Mouse (Mus musculus): ENCODE results near the gene Nedd4. TPM values are rescaled to one million over a fixed set of nuclear protein-coding genes. Genes with fewer than 3 reads are reported as not detected.

Nedd4 gene
- polyA plus RNA-seq, 1 experiment from 2014 or later = 815 TPM

DNA sequence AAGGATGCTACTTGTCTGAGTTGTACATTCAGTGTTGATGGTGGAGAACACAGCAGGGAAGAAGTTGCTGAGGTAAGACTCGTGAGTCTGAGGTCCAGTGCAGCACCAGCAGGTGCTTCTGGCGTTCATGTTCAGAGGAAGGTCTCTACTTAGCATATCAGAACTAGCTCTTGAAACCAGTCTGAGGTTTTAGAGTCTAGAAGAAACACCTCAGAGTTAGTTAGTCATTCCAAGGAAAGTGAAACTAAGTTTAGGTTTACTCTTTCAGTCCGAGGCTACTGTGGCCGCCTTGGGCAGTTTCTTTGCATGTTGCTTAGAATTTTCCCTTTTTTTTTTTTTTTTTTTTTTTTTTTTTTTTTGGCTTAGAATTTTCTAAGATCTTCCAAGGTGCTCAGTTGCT, 16.6 kb downstream of the Nedd4 start:
- Histone ChIP-seq H3K36me3 (ENCODE audit: control insufficient read depth, insufficient read depth, low read length) (peaks cover 48% of the 10 kb centered on the region), H3K27me3 (ENCODE audit: control insufficient read depth, insufficient read depth, low read length) (no peaks in the 10 kb centered on the region), H3K27ac (replicated peaks; ENCODE audit: low read depth, low read length) (no peak overlapping the region), H3K4me3 (ENCODE audit: low read depth, low read length) (no peak overlapping the region), H3K9ac (ENCODE audit: low read length) (no peak overlapping the region), H3K4me2 (ENCODE audit: low read depth, severe bottlenecking) (no peak overlapping the region), H3K9me3 (ENCODE audit: control insufficient read depth, low read length) (no peaks in the 10 kb centered on the region), H3K4me1 (ENCODE audit: control insufficient read depth, insufficient read depth, low read length) (no peaks in the 10 kb centered on the region)
- ATAC-seq (ENCODE audit: insufficient number of reproducible peaks, low FRiP score, low TSS enrichment, low read depth) (no peak), DNase-seq (ENCODE audit: low spot score) (no peak)
- 92% methylated on average over 4 of the region's 4 CpGs for WGBS

DNA sequence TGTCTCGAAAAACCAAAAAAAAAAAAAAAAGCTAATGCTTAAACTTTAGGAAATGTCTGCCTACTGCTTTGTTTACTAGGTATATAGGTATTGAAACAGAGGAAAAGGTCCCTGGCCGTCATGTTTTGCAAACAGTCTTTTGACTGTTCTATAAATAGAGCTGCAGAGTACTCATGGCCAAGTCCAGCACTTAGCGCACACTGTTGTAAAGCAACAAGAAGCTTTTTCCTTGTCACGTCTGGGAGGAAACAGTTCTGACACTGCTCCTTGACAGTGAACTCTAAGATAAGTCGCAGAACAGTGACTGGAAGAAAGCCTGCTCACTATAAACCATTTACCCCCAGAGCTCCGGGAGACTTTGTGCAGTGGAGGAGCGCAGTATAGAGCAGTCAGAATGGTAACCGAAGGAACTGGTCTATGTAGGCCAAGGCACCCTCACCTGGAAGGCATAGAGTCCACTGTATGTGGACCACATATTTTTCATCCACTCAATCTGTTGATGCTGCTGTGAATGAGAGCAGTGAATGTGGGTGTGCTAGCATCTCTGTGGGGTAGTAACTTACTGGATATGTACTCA, 19.6 kb downstream of the Nedd4 start:
- peaks cover 35% of the 10 kb centered on the region for H3K36me3 ChIP-seq (ENCODE audit: control insufficient read depth, insufficient read depth, low read length)
- DNase-seq (ENCODE audit: low spot score) (no peak), ATAC-seq (ENCODE audit: insufficient number of reproducible peaks, low FRiP score, low TSS enrichment, low read depth) (no peak)
- H3K9me3 ChIP-seq (ENCODE audit: control insufficient read depth, low read length) = no peaks in the 10 kb centered on the region
- H3K4me2 ChIP-seq (ENCODE audit: low read depth, severe bottlenecking) = no peak overlapping the region
- WGBS = 93% methylated on average over 8 of the region's 8 CpGs
- no peak overlapping the region for H3K4me3 ChIP-seq (ENCODE audit: low read depth, low read length)
- no peaks in the 10 kb centered on the region for H3K4me1 ChIP-seq (ENCODE audit: control insufficient read depth, insufficient read depth, low read length)
- H3K27ac ChIP-seq (replicated peaks; ENCODE audit: low read depth, low read length) = no peak overlapping the region
- H3K9ac ChIP-seq (ENCODE audit: low read length) = no peak overlapping the region
- H3K27me3 ChIP-seq (ENCODE audit: control insufficient read depth, insufficient read depth, low read length) = no peaks in the 10 kb centered on the region

- no peak for DNase-seq (ENCODE audit: low spot score)
- Histone ChIP-seq H3K4me1 (ENCODE audit: control insufficient read depth, insufficient read depth, low read length) (no peaks in the 10 kb centered on the region), H3K27me3 (ENCODE audit: control insufficient read depth, insufficient read depth, low read length) (no peaks in the 10 kb centered on the region), H3K9ac (ENCODE audit: low read length) (no peak overlapping the region), H3K36me3 (ENCODE audit: control insufficient read depth, insufficient read depth, low read length) (peaks cover 38% of the 10 kb centered on the region), H3K4me3 (ENCODE audit: low read depth, low read length) (no peak overlapping the region), H3K9me3 (ENCODE audit: control insufficient read depth, low read length) (no peaks in the 10 kb centered on the region), H3K4me2 (ENCODE audit: low read depth, severe bottlenecking) (no peak overlapping the region), H3K27ac (replicated peaks; ENCODE audit: low read depth, low read length) (no peak overlapping the region)
- no peak for ATAC-seq (ENCODE audit: insufficient number of reproducible peaks, low FRiP score, low TSS enrichment, low read depth)
- WGBS = 98% methylated on average over 1 of the region's 1 CpGs
Observed at GRCm38 (mm10) chr9:72683268-72683667, 21.1 kb downstream of the Nedd4 start.

DNA sequence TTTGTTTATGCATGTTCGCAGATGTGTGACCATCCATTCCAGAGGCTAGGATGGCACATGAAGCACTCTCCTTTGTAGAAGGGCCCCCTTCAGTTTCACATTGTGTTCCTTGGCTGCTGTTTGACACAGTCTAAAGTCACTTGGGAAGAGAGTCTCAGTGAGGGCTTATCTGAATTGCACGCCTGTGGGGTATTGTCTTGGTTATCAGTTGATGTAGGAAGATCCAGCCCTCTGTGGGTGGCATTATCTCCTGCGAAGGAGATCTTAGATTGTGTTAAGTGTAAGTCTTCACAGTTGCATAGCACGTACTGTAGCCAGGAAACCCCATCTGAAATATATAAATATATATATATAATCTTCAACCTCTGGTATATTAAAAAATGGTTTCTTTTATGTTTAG, 23.1 kb downstream of the Nedd4 start:
- no peak for DNase-seq (ENCODE audit: low spot score)
- Histone ChIP-seq H3K9me3 (ENCODE audit: control insufficient read depth, low read length) (no peaks in the 10 kb centered on the region), H3K4me1 (ENCODE audit: control insufficient read depth, insufficient read depth, low read length) (no peaks in the 10 kb centered on the region), H3K27ac (replicated peaks; ENCODE audit: low read depth, low read length) (no peak overlapping the region), H3K27me3 (ENCODE audit: control insufficient read depth, insufficient read depth, low read length) (no peaks in the 10 kb centered on the region), H3K9ac (ENCODE audit: low read length) (no peak overlapping the region), H3K4me2 (ENCODE audit: low read depth, severe bottlenecking) (no peak overlapping the region), H3K4me3 (ENCODE audit: low read depth, low read length) (no peak overlapping the region), H3K36me3 (ENCODE audit: control insufficient read depth, insufficient read depth, low read length) (peaks cover 45% of the 10 kb centered on the region)
- no peak for ATAC-seq (ENCODE audit: insufficient number of reproducible peaks, low FRiP score, low TSS enrichment, low read depth)
- 90% methylated on average over 4 of the region's 4 CpGs for WGBS

- WGBS = 93% methylated on average over 4 of the region's 4 CpGs
- DNase-seq (ENCODE audit: low spot score) (no peak), ATAC-seq (ENCODE audit: insufficient number of reproducible peaks, low FRiP score, low TSS enrichment, low read depth) (no peak)
- H3K27ac ChIP-seq (replicated peaks; ENCODE audit: low read depth, low read length) = no peak overlapping the region
- H3K4me1 ChIP-seq (ENCODE audit: control insufficient read depth, insufficient read depth, low read length) = no peaks in the 10 kb centered on the region
- H3K36me3 ChIP-seq (ENCODE audit: control insufficient read depth, insufficient read depth, low read length) = peaks cover 49% of the 10 kb centered on the region
- H3K4me2 ChIP-seq (ENCODE audit: low read depth, severe bottlenecking) = no peak overlapping the region
- no peak overlapping the region for H3K9ac ChIP-seq (ENCODE audit: low read length)
- H3K4me3 ChIP-seq (ENCODE audit: low read depth, low read length) = no peak overlapping the region
- no peaks in the 10 kb centered on the region for H3K27me3 ChIP-seq (ENCODE audit: control insufficient read depth, insufficient read depth, low read length)
- no peaks in the 10 kb centered on the region for H3K9me3 ChIP-seq (ENCODE audit: control insufficient read depth, low read length)
Observed at GRCm38 (mm10) chr9:72686506-72686905, 24.4 kb downstream of the Nedd4 start.

DNA sequence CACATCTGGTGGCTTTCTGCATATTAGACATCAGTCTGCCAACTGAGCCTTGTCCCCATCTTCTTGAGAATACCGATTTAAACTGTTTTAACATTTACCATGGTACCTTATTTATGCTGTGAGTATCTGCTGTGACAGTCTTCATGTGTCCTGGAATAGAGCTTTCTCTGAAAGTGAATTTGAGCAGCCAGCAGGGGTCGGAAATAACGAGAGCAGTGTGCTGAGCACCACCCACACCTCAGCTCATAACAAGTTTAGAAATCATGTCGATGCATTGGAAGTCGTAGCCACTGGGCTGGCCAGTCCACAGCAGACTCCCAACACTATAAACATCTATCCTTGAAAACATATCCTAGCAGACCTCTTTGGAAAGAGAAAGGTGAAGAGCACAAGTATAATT, 27.4 kb downstream of the Nedd4 start:
- Histone ChIP-seq H3K36me3 (ENCODE audit: control insufficient read depth, insufficient read depth, low read length) (peaks cover 53% of the 10 kb centered on the region), H3K9ac (ENCODE audit: low read length) (no peak overlapping the region), H3K27me3 (ENCODE audit: control insufficient read depth, insufficient read depth, low read length) (no peaks in the 10 kb centered on the region), H3K4me2 (ENCODE audit: low read depth, severe bottlenecking) (no peak overlapping the region), H3K4me1 (ENCODE audit: control insufficient read depth, insufficient read depth, low read length) (no peaks in the 10 kb centered on the region), H3K4me3 (ENCODE audit: low read depth, low read length) (no peak overlapping the region), H3K9me3 (ENCODE audit: control insufficient read depth, low read length) (no peaks in the 10 kb centered on the region), H3K27ac (replicated peaks; ENCODE audit: low read depth, low read length) (no peak overlapping the region)
- no peak for ATAC-seq (ENCODE audit: insufficient number of reproducible peaks, low FRiP score, low TSS enrichment, low read depth)
- DNase-seq (ENCODE audit: low spot score) = no peak
- WGBS = 68% methylated on average over 5 of the region's 5 CpGs

- DNase-seq (ENCODE audit: low spot score) = no peak
- no peak overlapping the region for H3K27ac ChIP-seq (replicated peaks; ENCODE audit: low read depth, low read length)
- H3K4me3 ChIP-seq (ENCODE audit: low read depth, low read length) = no peak overlapping the region
- no peaks in the 10 kb centered on the region for H3K9me3 ChIP-seq (ENCODE audit: control insufficient read depth, low read length)
- H3K36me3 ChIP-seq (ENCODE audit: control insufficient read depth, insufficient read depth, low read length) = peaks cover 47% of the 10 kb centered on the region
- WGBS = 61% methylated on average over 1 of the region's 1 CpGs
- H3K4me1 ChIP-seq (ENCODE audit: control insufficient read depth, insufficient read depth, low read length) = no peaks in the 10 kb centered on the region
- H3K27me3 ChIP-seq (ENCODE audit: control insufficient read depth, insufficient read depth, low read length) = no peaks in the 10 kb centered on the region
- H3K4me2 ChIP-seq (ENCODE audit: low read depth, severe bottlenecking) = no peak overlapping the region
- no peak overlapping the region for H3K9ac ChIP-seq (ENCODE audit: low read length)
- no peak for ATAC-seq (ENCODE audit: insufficient number of reproducible peaks, low FRiP score, low TSS enrichment, low read depth)
Observed at GRCm38 (mm10) chr9:72690811-72691210, 28.7 kb downstream of the Nedd4 start.

DNA sequence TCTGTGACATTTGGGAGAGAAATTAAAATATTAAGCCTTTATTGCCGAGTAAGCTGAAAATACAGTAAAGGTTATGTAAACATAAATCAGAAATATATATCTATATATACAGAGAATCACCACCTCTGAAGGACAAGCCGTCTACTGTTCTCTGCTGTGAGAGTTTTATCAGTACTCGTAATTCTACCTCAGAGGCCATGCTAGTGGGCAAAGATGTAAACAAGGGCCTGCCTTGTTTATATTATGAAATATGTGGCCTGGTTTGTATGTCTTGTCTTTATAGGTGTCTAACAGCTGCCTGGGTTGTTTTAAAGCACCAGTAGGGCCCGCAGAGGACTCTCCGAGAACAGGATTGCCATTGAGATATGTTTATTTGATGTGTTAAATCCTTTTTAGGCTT, 29.8 kb downstream of the Nedd4 start:
- ATAC-seq (ENCODE audit: insufficient number of reproducible peaks, low FRiP score, low TSS enrichment, low read depth) (no peak), DNase-seq (ENCODE audit: low spot score) (no peak)
- WGBS = 85% methylated on average over 5 of the region's 5 CpGs
- H3K27ac ChIP-seq (replicated peaks; ENCODE audit: low read depth, low read length) = no peak overlapping the region
- H3K27me3 ChIP-seq (ENCODE audit: control insufficient read depth, insufficient read depth, low read length) = no peaks in the 10 kb centered on the region
- H3K9ac ChIP-seq (ENCODE audit: low read length) = no peak overlapping the region
- H3K4me3 ChIP-seq (ENCODE audit: low read depth, low read length) = no peak overlapping the region
- H3K4me2 ChIP-seq (ENCODE audit: low read depth, severe bottlenecking) = no peak overlapping the region
- no peaks in the 10 kb centered on the region for H3K4me1 ChIP-seq (ENCODE audit: control insufficient read depth, insufficient read depth, low read length)
- no peaks in the 10 kb centered on the region for H3K9me3 ChIP-seq (ENCODE audit: control insufficient read depth, low read length)
- H3K36me3 ChIP-seq (ENCODE audit: control insufficient read depth, insufficient read depth, low read length) = peaks cover 45% of the 10 kb centered on the region

- H3K9ac ChIP-seq (ENCODE audit: low read length) = no peak overlapping the region
- H3K27ac ChIP-seq (replicated peaks; ENCODE audit: low read depth, low read length) = 0 out of 2 replicates have a peak overlapping the region, but pooled peaks have one; percentile 8
- WGBS = 75% methylated on average over 24 of the region's 24 CpGs
- DNase-seq (ENCODE audit: low spot score) (no peak), ATAC-seq (ENCODE audit: insufficient number of reproducible peaks, low FRiP score, low TSS enrichment, low read depth) (no peak)
- no peaks in the 10 kb centered on the region for H3K4me1 ChIP-seq (ENCODE audit: control insufficient read depth, insufficient read depth, low read length)
- peaks cover 39% of the 10 kb centered on the region for H3K36me3 ChIP-seq (ENCODE audit: control insufficient read depth, insufficient read depth, low read length)
- no peaks in the 10 kb centered on the region for H3K9me3 ChIP-seq (ENCODE audit: control insufficient read depth, low read length)
- no peak overlapping the region for H3K4me2 ChIP-seq (ENCODE audit: low read depth, severe bottlenecking)
- H3K4me3 ChIP-seq (ENCODE audit: low read depth, low read length) = no peak overlapping the region
- H3K27me3 ChIP-seq (ENCODE audit: control insufficient read depth, insufficient read depth, low read length) = no peaks in the 10 kb centered on the region
Observed at GRCm38 (mm10) chr9:72693081-72693696, 31.0 kb downstream of the Nedd4 start.
